Mouse (Mus musculus) cerebellum, adult 9-11 months (tissue): ENCODE data around the gene Ugt1a9.
"Not testable (repeated sequence)": the region's sequence is repeated elsewhere in the genome, so short reads cannot be mapped to it uniquely, and the experiment has no call there.

Source experiments
- DNase-seq: peaks from one replicate; pipeline ENCODE4 v3.0.0; 2022

Gene Ugt1a9

GRCm38 (mm10) chr1:88192136-88192535, 121.5 kb downstream of the Ugt1a9 start:
- DNase-seq, result no peak

- DNase-seq, result no peak
Measured at GRCm38 (mm10) chr1:88195687-88196086, 125.1 kb downstream of the Ugt1a9 start.

GRCm38 (mm10) chr1:88197443-88197842, 126.8 kb downstream of the Ugt1a9 start:
- no peak for DNase-seq

- peak; percentile 68 for DNase-seq
Measured at GRCm38 (mm10) chr1:88199996-88200395, 129.4 kb downstream of the Ugt1a9 start.

- DNase-seq, result no peak
Measured at GRCm38 (mm10) chr1:88200456-88200855, 129.9 kb downstream of the Ugt1a9 start, which contains the start of gene Ugt1a2. TSS of gene Ugt1a2 (plus strand) at chr1:88200601.

GRCm38 (mm10) chr1:88205294-88205922, 134.8 kb downstream of the Ugt1a9 start, which contains the start of gene Dnajb3:
TSS of gene Dnajb3 (minus strand) at chr1:88205782.
- peak; percentile 90 for DNase-seq

GRCm38 (mm10) chr1:88206843-88207479, 136.4 kb downstream of the Ugt1a9 start:
- no peak for DNase-seq

- DNase-seq, result no peak
Measured at GRCm38 (mm10) chr1:88211812-88212211, 141.2 kb downstream of the Ugt1a9 start, which contains the start of gene Ugt1a1. TSS of gene Ugt1a1 (plus strand) at chr1:88211959.

GRCm38 (mm10) chr1:88212341-88213045, 141.9 kb downstream of the Ugt1a9 start:
- no peak for DNase-seq

GRCm38 (mm10) chr1:88213061-88213460, 142.5 kb downstream of the Ugt1a9 start:
- no peak for DNase-seq

- DNase-seq, result no peak
Measured at GRCm38 (mm10) chr1:88213766-88214461, 143.3 kb downstream of the Ugt1a9 start.

GRCm38 (mm10) chr1:88214462-88214952, 143.9 kb downstream of the Ugt1a9 start:
- no peak for DNase-seq

GRCm38 (mm10) chr1:88215466-88216380, 145.1 kb downstream of the Ugt1a9 start:
- DNase-seq, result no peak

- no peak for DNase-seq
Measured at GRCm38 (mm10) chr1:88216551-88216950, 146.0 kb downstream of the Ugt1a9 start.

- DNase-seq, result no peak
Measured at GRCm38 (mm10) chr1:88217144-88217543, 146.5 kb downstream of the Ugt1a9 start.

GRCm38 (mm10) chr1:88217576-88217975, 147.0 kb downstream of the Ugt1a9 start:
- DNase-seq, result no peak

- DNase-seq, result no peak
Measured at GRCm38 (mm10) chr1:88218051-88218450, 147.5 kb downstream of the Ugt1a9 start.

GRCm38 (mm10) chr1:88218591-88218990, 148.0 kb downstream of the Ugt1a9 start:
- DNase-seq, result no peak

GRCm38 (mm10) chr1:88219054-88219453, 148.5 kb downstream of the Ugt1a9 start:
- no peak for DNase-seq

- no peak for DNase-seq
Measured at GRCm38 (mm10) chr1:88220336-88220735, 149.7 kb downstream of the Ugt1a9 start.

GRCm38 (mm10) chr1:88222216-88222615, 151.6 kb downstream of the Ugt1a9 start:
- no peak for DNase-seq

- DNase-seq, result not testable (repeated sequence)
Measured at GRCm38 (mm10) chr1:88223011-88223515, 152.5 kb downstream of the Ugt1a9 start.
